Mouse (Mus musculus): ENCODE data around the gene Gpr142.
A peak's percentile ranks its signal among the peaks of the same experiment; 100 is the strongest.

The Gpr142 gene

DNA sequence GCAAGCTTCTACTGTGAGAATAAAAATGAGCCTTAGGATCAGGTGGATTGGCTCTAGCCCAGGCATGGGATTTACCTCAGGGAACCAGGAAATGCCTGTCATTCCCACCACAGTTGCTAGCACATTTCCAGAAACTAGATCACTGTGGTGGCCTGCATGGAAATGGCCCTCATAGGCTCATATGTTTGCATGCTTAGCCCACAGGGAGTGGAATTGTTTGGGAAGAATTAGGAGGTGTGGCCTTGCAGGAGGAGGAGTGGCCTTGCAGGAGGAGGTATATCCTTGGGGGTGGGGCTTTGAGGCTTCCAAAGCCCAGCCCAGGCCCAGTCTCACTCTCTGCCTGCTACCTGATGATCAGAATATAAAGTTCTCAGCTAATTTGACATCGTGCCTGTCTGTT is 3.2 kb downstream of the Gpr142 start:
- DNase-seq (ENCODE audit: low spot score), result no peak

DNA sequence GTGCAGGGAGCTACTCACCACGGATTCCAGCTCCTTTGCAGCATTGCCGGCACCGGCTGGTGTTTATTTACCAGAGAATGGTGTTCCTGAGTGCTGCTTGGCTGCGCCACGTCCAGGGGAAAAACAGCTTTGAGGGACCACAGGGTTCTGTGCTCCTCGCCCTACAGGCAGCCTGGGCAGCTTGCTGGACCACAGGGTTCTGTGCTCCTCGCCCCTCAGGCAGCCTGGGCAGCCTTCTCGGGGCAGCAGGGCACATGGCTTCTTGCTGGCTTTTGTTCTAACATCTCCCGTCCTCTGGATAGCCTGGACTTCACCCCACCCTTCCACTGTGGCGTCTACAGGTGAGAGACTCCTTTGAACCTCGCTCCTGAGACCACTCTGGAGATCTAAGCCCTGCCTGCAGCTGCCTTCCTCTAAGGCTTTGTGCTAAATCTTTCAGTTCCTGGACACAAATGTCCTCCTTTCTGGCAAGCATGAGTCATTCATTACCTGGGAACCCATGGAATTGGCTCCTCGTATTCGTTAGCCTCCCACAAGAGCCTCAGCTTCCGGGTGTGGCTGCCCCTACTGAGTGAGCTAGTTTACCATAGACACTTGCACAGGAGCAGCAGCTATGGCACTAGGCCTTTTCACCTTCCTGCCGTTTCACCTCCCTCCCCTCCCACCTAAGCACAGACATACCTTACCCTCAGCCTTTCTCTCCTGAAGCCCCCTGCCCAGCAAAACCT is 4.0 kb downstream of the Gpr142 start:
- no peak for DNase-seq (ENCODE audit: low spot score)

DNA sequence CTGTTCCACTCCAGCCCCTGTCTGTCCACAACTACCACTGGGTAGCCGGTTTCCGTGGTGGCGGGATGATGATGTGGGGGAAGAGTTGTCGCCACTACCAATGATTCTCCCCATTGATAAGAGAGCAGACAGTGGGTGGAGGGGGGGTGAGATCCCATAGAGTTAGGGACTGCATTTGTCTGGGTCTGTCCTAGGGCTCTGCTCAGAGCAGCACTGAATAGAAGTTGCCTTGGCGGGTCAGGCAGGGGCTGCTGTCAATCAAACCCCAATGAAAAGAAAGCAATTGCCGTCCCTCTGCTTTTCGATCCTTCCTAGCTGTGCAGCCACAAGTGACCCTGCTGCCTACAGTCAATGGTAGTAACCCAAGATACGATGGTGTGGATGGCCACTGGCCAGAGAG is 5.3 kb downstream of the Gpr142 start:
- no peak for DNase-seq (ENCODE audit: low spot score)

DNA sequence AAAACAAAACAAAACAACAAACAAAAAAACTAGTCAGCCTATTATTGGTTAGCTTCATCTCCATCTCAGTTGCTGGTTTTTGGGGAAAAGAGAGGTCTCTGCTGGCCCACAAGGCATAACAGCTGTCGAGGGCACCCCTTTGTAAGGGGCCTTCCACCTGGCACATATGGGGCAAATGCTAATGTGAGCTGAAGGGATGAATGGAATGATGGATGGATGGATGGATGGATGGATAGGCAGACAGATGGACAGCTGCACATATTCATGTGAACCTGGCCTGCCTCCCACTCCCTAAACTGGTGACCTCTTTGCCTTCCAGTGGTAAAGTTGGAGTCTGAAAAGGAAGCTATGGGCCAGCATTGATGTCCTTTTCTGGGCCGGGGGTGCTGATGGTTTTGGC is 8.3 kb downstream of the Gpr142 start:
- no peak for DNase-seq (ENCODE audit: low spot score)

DNA sequence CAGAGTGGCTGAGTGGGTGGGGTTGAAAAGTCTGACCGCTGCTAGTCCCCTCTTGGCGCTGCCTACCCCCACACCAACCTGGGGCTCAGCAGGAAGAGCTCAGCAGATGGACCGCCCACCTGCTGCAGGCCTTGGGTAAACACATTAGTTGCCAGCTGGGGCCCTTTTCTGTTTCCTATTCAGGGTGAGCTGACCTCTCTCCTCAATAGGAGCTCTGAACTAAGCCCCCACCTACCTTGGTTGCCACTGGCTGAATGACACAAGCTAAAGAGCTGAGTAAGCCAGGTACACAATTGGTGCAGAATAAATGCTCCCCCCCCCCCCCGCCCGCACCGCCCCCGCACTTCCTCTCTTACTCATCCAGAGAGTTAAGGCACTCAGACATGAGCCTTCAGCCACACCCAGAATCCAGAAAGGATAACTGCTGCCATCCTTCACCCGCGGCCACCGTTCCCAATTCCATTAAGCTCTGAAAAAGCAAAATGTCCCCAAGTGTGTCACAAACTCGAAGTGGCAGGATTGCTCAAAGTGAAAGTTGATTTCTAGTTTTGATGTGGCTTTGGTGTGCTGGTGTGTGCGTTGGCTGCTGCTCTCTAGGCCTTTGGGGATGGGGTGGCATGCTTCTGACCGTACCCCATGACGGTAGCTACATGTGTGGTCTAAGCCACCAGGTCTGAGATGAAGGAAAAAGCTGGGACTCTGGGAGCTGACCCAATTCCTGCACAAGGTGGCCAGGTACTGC is 9.1 kb downstream of the Gpr142 start:
- no peak for DNase-seq (ENCODE audit: low spot score)

DNA sequence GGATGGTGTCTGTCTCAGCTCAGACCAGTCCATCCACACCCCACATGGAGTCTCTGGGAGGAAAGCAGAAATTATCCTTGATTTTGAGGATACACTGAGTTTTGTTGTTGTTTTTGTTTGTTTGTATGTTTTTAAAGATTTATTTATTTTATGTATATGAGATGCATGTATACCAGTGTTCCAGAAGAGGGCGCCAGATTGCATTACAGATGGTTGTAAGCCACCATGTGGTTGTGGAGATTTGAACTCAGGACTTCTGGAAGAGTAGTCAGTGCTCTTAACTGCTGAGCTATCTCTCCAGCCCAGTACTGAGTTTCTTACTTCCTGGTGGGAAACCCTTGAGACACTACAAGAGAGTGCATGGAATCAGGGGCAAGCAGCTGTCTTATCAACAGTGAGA is 10.6 kb downstream of the Gpr142 start:
- DNase-seq (ENCODE audit: low spot score), result no peak

DNA sequence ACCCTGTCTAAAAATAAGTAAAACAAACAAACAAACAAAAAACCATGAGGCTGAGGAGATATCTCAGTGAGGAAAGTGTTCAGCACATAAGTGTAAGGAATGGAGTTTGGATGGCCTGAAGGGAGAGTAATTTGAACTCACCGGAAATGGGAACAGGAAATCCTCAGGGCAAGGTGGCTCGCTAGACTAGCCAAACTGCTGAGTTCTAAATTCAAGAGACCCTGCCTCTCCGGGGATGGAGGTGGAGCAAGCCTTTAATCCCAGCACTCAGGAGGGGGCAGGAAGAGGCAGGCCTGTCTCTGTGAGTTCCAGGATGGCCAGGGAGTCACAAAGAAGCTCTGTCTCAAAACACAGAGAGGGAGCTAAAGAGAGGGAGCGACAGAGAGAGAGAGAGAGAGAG is 11.6 kb downstream of the Gpr142 start:
- no peak for DNase-seq (ENCODE audit: low spot score)

DNA sequence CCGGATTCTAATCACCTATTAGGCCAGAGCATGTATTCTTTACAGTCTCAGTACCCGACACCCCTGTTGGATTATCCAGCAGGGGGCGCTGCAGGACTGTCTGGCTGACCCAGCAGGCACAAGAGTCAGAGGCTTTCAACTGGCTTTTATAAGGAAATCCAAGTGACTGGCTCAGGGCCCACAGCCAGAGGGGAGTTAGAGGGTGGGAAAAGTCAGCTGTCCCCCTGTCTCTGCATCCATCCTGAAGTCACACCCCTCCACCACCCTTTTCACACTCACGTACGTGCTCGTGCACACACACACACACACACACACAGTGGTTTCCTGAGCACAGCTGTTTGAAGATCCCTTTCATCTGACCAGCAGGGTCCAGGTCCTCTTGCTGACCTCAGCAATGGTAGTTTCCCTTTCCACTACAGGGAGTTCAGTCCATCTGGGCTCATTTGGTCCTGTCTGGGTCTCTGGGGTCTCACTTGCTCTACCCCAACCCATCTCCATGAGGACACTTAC is 14.1 kb downstream of the Gpr142 start:
- peak; percentile 75 for DNase-seq (ENCODE audit: low spot score)

DNA sequence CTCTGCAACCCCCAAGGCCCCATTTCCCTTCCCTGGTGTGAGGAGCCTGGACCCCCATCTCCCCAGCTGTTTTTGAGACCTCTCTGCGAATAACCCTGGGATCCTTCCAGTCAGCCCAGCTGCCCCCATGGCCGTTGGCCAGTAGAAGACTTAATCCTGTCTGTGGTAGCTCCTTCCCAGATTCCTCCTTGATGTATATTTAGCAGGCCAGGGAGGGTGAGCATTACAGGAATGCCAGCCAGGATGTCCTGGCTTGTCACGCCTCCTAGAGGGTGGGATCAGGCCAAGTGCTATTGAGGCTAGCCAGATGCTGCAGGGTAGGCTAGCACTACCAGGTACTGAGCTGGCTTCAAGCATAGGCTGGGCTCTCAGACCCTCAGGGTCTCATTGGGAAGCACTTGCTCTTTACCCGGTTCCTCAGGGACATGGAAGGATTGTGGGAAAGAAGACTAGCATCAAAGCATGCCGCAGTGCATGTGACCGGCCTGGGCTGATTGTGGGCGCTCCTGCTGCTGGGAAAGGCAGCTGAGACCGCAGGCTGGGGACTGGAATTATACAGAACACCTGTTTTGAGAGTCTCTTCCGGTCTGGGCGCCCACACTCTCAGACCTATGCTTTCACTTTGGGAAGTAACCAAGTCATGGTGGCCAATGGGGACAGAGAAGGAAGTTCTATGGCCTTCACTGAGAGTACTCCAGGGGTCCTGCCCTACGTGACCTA is 16.3 kb downstream of the Gpr142 start:
- DNase-seq (ENCODE audit: low spot score), result no peak

DNA sequence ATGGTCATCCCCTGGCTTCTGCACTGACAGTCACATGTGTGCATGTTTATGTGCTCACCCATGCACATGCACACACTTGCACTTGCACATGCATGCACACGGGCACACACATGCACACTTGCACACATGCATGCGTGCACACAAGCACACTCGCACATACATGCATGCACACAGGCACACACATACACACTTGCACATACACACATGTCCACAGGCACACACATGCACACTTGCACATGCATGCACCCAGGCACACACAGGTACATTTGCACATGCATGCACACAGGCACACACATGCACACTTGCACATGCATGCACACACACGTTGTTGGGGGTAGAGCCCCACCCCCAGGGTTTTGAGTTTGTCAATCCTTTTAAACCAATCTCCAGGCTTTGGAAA is 18.2 kb downstream of the Gpr142 start:
- DNase-seq (ENCODE audit: low spot score), result no peak

- no peak for DNase-seq (ENCODE audit: low spot score)
Measured at GRCm38 (mm10) chr11:114818185-114818584, 19.5 kb downstream of the Gpr142 start.

- DNase-seq (ENCODE audit: low spot score), result no peak
Measured at GRCm38 (mm10) chr11:114819110-114819509, 20.4 kb downstream of the Gpr142 start.

- DNase-seq (ENCODE audit: low spot score), result no peak
Measured at GRCm38 (mm10) chr11:114820444-114820843, 21.7 kb downstream of the Gpr142 start.

DNA sequence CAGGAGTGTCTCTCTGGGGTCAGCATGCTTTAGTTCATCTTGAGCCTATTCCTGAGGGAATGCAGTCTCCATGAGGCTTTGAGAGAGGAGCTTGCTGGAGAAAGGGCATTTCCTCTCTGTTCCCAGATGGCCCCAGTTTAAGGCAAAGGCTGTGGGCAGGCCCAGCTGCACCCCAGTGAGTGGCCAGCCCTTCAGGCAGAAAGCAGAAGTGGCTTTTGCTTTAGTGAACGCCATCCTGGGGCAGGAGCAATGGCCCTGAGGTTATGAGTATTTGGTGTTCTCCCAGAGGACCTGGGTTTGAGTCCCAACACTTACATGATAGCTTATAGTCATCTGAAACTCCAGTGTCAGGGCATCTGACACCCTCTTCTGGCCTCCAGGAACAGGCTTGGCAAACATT is 22.6 kb downstream of the Gpr142 start:
- DNase-seq (ENCODE audit: low spot score), result no peak

DNA sequence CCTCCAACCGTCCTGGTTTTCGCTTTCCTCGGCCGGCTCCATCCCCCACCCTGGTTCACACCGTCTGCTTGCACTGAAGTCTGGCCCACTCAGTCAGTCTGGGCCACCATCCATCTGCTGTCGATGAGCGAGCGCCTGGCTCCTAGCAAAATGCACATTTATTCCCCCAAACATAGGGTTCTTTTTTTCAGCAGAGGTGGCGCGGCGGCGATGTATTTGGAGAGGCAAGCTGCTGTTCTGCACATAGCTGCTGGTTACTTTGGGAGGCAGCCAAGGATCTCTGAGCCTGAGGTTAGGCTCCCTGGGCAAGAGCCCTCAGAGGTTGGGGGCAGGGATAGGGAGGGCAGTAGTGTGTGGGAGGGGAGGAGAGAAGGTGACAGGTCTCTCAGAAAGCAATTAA is 24.0 kb downstream of the Gpr142 start:
- no peak for DNase-seq (ENCODE audit: low spot score)

- no peak for DNase-seq (ENCODE audit: low spot score)
Measured at GRCm38 (mm10) chr11:114823199-114823725, 24.5 kb downstream of the Gpr142 start.

DNA sequence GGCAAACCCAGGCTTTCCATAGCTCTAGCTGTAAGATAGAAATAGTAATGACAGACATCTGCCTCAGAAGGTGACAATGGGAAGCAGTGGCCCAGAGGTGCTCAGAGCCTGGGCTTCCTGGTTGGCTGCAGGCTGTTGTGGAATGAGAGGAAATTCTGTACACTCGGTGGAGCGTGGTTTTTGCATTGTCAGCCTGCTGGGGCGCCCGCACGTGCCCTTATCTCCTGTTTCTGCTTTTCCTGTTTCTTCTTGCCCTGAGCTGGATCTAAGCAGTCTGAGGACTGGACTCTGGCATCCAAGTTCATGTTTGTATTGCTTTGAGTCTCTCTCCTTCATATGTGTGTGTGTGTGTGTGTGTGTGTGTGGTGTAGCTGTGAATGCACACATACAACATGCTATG is 28.0 kb downstream of the Gpr142 start:
- no peak for DNase-seq (ENCODE audit: low spot score)

DNA sequence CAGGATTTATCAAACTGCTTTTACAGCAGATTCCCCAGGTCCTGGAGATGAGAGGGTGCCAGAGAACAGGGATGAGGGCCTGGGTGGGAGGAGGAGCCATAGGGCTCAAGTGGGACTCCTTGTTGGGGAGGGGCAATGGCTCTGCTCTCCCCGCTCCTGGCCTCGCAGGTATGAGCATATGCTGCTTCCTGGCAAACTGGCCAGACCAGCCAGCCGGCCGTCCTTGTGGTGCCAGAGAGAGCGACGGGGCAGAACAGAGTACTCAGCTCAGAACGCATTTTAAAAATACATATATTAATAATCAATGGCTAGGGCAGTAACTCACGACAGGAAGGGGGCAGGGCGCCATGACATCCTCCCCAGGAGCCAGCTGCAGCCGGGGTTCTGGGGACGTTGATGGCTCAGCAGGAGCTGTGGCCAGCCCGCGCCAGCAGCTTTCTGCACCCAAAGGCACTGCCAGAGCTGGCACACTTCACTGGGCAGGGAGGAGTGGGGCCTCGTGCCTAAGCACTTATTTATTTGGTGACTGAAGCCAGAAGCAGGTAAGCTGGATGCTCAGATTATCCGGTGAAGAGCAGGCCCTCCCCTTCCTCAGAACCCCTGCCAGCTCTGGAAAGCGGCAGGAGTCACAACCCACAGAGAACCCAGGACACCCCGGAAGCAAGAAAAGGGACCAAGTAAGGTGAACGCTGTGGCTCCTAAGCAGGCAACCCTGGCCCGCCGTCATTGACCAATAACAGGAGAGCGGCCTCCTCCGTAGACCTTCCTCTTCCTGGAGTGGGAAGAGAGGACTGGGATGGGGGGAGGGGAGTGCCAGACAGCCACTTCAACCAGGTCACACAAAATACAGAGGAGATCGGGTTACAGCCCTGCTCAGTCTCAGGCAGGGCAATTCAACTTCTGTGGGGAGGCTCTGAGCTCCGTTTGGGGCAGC is 31.0 kb downstream of the Gpr142 start:
- peak; percentile 58 for DNase-seq (ENCODE audit: low spot score)

DNA sequence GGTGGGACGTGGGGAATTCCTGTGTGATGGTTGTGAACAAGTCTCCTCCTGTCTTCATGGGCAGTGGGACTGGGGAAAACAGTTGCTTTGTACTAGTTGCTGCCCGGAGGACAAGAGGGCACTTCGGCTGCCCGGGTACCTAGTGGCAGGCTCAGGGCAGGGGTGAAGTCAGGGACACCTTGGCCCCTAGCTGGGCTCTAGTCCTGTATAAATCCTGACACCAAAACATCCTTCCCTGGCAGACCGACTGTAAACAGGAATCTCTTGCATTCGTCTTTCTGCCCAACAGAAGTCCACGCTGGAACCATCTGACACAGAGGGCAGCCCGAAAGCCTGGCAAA is 31.7 kb downstream of the Gpr142 start:
- DNase-seq (ENCODE audit: low spot score), result no peak

GRCm38 (mm10) chr11:114833166-114833565 is 34.4 kb downstream of the Gpr142 start:
- no peak for DNase-seq (ENCODE audit: low spot score)

DNA sequence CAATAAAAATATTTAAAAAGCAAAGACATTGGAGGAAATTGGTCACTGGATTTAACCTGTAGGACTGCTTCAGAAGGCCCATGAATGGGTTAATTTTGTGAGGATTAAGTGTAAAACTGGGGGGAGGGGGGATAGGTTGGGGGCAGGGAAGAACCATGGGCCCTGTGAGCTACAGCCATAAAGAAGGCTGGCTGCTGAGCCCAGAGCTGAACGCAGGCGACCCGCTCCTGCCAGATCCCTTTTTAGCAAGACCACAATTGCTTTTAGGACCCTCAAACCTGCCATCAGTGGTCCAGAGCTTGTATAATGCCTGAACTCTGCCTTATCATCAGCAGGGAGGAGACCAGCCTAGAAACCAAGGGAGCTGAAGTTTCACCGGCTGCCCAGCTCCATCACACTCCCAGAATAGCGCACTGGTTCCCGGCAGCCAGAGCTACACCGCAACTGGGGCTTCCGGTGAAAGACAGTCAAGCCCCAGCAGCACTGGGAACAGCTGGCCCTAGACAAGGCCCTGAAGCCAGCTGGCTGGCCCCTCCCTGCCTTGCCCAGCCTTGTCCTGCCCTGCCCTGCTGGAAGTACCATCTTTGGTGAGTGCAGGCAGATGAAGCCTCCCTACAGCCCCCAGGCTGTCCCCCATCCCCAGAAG is 45.2 kb downstream of the Gpr142 start:
- no peak for DNase-seq (ENCODE audit: low spot score)

Data from ovary, adult 18-20 months (tissue).